Mouse (Mus musculus) stomach, embryonic 14.5 days (tissue): Measurements from ENCODE around the gene Chrnb1. TPM values are rescaled to one million over a fixed set of nuclear protein-coding genes. Genes with fewer than 3 reads are reported as not detected.

Source experiments
- ATAC-seq: fragments of 200-750 bp; cut with Nextera tagmentation; 2 replicates; pipeline ENCODE4 v1.8.0; 2017; ENCODE audit warnings: low read depth, moderate TSS enrichment; ENCODE audit not compliant: insufficient number of reproducible peaks, insufficient read depth, low FRiP score
- H3K27ac ChIP-seq: fragments of 300-500 bp; sonication (generic); 2 replicates; pipeline ENCODE4 v1.5.1; 2014; ENCODE audit warnings: mild to moderate bottlenecking, low read length, moderate library complexity, mixed read lengths
- H3K27me3 ChIP-seq: fragments of 300-500 bp; sonication (generic); 2 replicates; pipeline ENCODE4 v1.6.1; 2014; ENCODE audit warnings: low read length, control low read depth, mixed read lengths; ENCODE audit not compliant: control insufficient read depth, insufficient read depth
- H3K36me3 ChIP-seq: fragments of 300-500 bp; sonication (generic); 2 replicates; pipeline ENCODE4 v1.6.1; 2014; ENCODE audit warnings: mild to moderate bottlenecking, control low read depth, low read length, moderate library complexity, mixed read lengths; ENCODE audit not compliant: control insufficient read depth, insufficient read depth
- H3K4me1 ChIP-seq: fragments of 300-500 bp; sonication (generic); 2 replicates; pipeline ENCODE4 v1.6.1; 2014; ENCODE audit warnings: low read length, control low read depth, mixed read lengths; ENCODE audit not compliant: control insufficient read depth, insufficient read depth
- H3K4me2 ChIP-seq: fragments of 300-500 bp; sonication (generic); replicated peaks from 2 replicates; pipeline ENCODE4 v1.6.1; 2014; ENCODE audit warnings: low read depth, low read length, control low read depth
- H3K4me3 ChIP-seq: fragments of 300-500 bp; sonication (generic); 2 replicates; pipeline ENCODE4 v1.5.1; 2014; ENCODE audit warnings: low read depth, low read length, control low read depth
- H3K9ac ChIP-seq: fragments of 300-500 bp; sonication (generic); replicated peaks from 2 replicates; pipeline ENCODE4 v1.6.1; 2014; ENCODE audit warnings: low read depth, mild to moderate bottlenecking, control low read depth, low read length, moderate library complexity, mixed read lengths
- H3K9me3 ChIP-seq: fragments of 300-500 bp; sonication (generic); 2 replicates; pipeline ENCODE4 v1.6.1; 2016; ENCODE audit warnings: low read depth, low read length, control low read depth; ENCODE audit not compliant: control insufficient read depth
- WGBS: fragments of 180-500 bp; shearing (Covaris S2); extraction: QIAGEN DNeasy Blood & Tissue Kit; methylation state at CpG from one replicate; pipeline ENCODE4 v1.1.7; 2014; 5-methylcytosine and 5-hydroxymethylcytosine counted together
- polyA plus RNA-seq: library from polyadenylated mRNA; unstranded; fragments of >200 nt; fragmentation: Nextera tagmentation; extraction: Ambion mirVana; gene quantifications from 2 replicates; pipeline ENCODE4 v1.2.1, GENCODE M21; 2014

Gene Chrnb1
- polyA plus RNA-seq, 1 experiment from 2014 or later = 6.7 TPM

GRCm38 (mm10) chr11:69752686-69753085 is 43.1 kb downstream of the Chrnb1 start:
- H3K4me3 ChIP-seq = no peak overlapping the region
- H3K36me3 ChIP-seq = no peaks in the 10 kb centered on the region; the same call in 1 of the 2 replicates
- H3K4me2 ChIP-seq = no peak overlapping the region
- no peak for ATAC-seq
- no peak overlapping the region for H3K9ac ChIP-seq
- no peak overlapping the region for H3K27ac ChIP-seq
- H3K27me3 ChIP-seq = no peaks in the 10 kb centered on the region
- no peaks in the 10 kb centered on the region for H3K9me3 ChIP-seq
- peaks cover 18% of the 10 kb centered on the region for H3K4me1 ChIP-seq

- H3K27ac ChIP-seq = no peak overlapping the region
- no peak overlapping the region for H3K9ac ChIP-seq
- H3K4me3 ChIP-seq = no peak overlapping the region
- H3K4me1 ChIP-seq = peaks cover 13% of the 10 kb centered on the region
- ATAC-seq = no peak
- no peaks in the 10 kb centered on the region for H3K27me3 ChIP-seq
- 63% methylated on average over 3 of the region's 3 CpGs for WGBS
- H3K4me2 ChIP-seq = no peak overlapping the region
- no peaks in the 10 kb centered on the region for H3K9me3 ChIP-seq
- peaks cover 7% of the 10 kb centered on the region for H3K36me3 ChIP-seq
Observed at GRCm38 (mm10) chr11:69751635-69752034, 44.1 kb downstream of the Chrnb1 start.

Other genes with a start within 250 kb of the Chrnb1 start
- 1.4 and 2.3 TPM in 2 replicates for gene Dnah2, start 246.8 kb downstream of the Chrnb1 start, polyA plus RNA-seq
- gene Efnb3, start 235.7 kb downstream of the Chrnb1 start, polyA plus RNA-seq = 5.5 and 5.7 TPM in 2 replicates
- gene Wrap53, start 215.7 kb downstream of the Chrnb1 start, polyA plus RNA-seq = 22.1 and 23.1 TPM in 2 replicates
- gene Trp53, start 215.6 kb downstream of the Chrnb1 start, polyA plus RNA-seq = 155 and 163 TPM in 2 replicates
- gene Atp1b2, start 190.0 kb downstream of the Chrnb1 start, polyA plus RNA-seq = 8.8 and 10.0 TPM in 2 replicates
- gene Shbg, start 178.0 kb downstream of the Chrnb1 start, polyA plus RNA-seq = not detected in 2 replicates
- gene Sat2, start 173.9 kb downstream of the Chrnb1 start, polyA plus RNA-seq = 17.5 and 18.7 TPM in 2 replicates
- 20.9 and 26.0 TPM in 2 replicates for gene Fxr2, start 163.0 kb downstream of the Chrnb1 start, polyA plus RNA-seq
- gene Sox15, start 140.6 kb downstream of the Chrnb1 start, polyA plus RNA-seq = 4.1 and 4.7 TPM in 2 replicates
- 49.9 and 50.2 TPM in 2 replicates for gene Mpdu1, start 133.3 kb downstream of the Chrnb1 start, polyA plus RNA-seq
- 12.5 and 16.4 TPM in 2 replicates for gene Cd68, start 129.8 kb downstream of the Chrnb1 start, polyA plus RNA-seq
- gene Eif4a1, start 123.5 kb downstream of the Chrnb1 start, polyA plus RNA-seq = 654 and 666 TPM in 2 replicates
- 88.1 and 102 TPM in 2 replicates for gene Senp3, start 113.9 kb downstream of the Chrnb1 start, polyA plus RNA-seq
- 0.67 TPM in 1 of 2 replicates, not detected in the other for gene Tnfsf13, start 110.2 kb downstream of the Chrnb1 start, polyA plus RNA-seq
- gene Tnfsf12, start 100.1 kb downstream of the Chrnb1 start, polyA plus RNA-seq = 9.9 and 11.7 TPM in 2 replicates
- 5.5 TPM in 2 replicates for gene Tnfsfm13, start 99.8 kb downstream of the Chrnb1 start, polyA plus RNA-seq
- 39.3 and 43.6 TPM in 2 replicates for gene Polr2a, start 37.3 kb downstream of the Chrnb1 start, polyA plus RNA-seq
- not detected in 2 replicates for gene Slc35g3, start 34.0 kb downstream of the Chrnb1 start, polyA plus RNA-seq
- 3.9 and 4.0 TPM in 2 replicates for gene Zbtb4, start 30.0 kb downstream of the Chrnb1 start, polyA plus RNA-seq
- 2.1 and 3.6 TPM in 2 replicates for gene Fgf11, start 5.9 kb upstream of the Chrnb1 start, polyA plus RNA-seq
- 12.2 and 15.0 TPM in 2 replicates for gene Tmem102, start 9.7 kb upstream of the Chrnb1 start, polyA plus RNA-seq
- not detected in 2 replicates for gene Gm39566, start 19.4 kb upstream of the Chrnb1 start, polyA plus RNA-seq
- gene Spem2, start 22.5 kb upstream of the Chrnb1 start, polyA plus RNA-seq = not detected in 2 replicates
- gene Spem1, start 26.2 kb upstream of the Chrnb1 start, polyA plus RNA-seq = 0.41 TPM in 1 of 2 replicates, not detected in the other
- gene Nlgn2, start 41.8 kb upstream of the Chrnb1 start, polyA plus RNA-seq = 10.6 and 11.9 TPM in 2 replicates
- 433 and 495 TPM in 2 replicates for gene Tmem256, start 42.6 kb upstream of the Chrnb1 start, polyA plus RNA-seq
- 102 and 110 TPM in 2 replicates for gene Plscr3, start 50.4 kb upstream of the Chrnb1 start, polyA plus RNA-seq
- gene Tnk1, start 62.8 kb upstream of the Chrnb1 start, polyA plus RNA-seq = 11.1 TPM in 2 replicates
- gene Tmem95, start 82.1 kb upstream of the Chrnb1 start, polyA plus RNA-seq = not detected in 2 replicates
- gene Kctd11, start 85.5 kb upstream of the Chrnb1 start, polyA plus RNA-seq = 5.0 and 5.3 TPM in 2 replicates
- 3.5 and 4.0 TPM in 2 replicates for gene Acap1, start 99.6 kb upstream of the Chrnb1 start, polyA plus RNA-seq
- gene 2810408A11Rik, start 105.0 kb upstream of the Chrnb1 start, polyA plus RNA-seq = 8.5 and 10.4 TPM in 2 replicates
- gene Neurl4, start 105.1 kb upstream of the Chrnb1 start, polyA plus RNA-seq = 12.6 and 12.7 TPM in 2 replicates
- gene Gps2, start 117.9 kb upstream of the Chrnb1 start, polyA plus RNA-seq = 71.3 and 80.0 TPM in 2 replicates
- 1,510 and 1,553 TPM in 2 replicates for gene Eif5a, start 126.0 kb upstream of the Chrnb1 start, polyA plus RNA-seq
- gene Ybx2, start 139.9 kb upstream of the Chrnb1 start, polyA plus RNA-seq = 6.6 and 8.9 TPM in 2 replicates
- gene Slc2a4, start 152.2 kb upstream of the Chrnb1 start, polyA plus RNA-seq = 31.3 and 31.5 TPM in 2 replicates
- gene Cldn7, start 168.8 kb upstream of the Chrnb1 start, polyA plus RNA-seq = 196 and 205 TPM in 2 replicates
- gene Ctdnep1, start 185.2 kb upstream of the Chrnb1 start, polyA plus RNA-seq = 27.2 and 29.5 TPM in 2 replicates
- gene Elp5, start 186.6 kb upstream of the Chrnb1 start, polyA plus RNA-seq = 104 and 111 TPM in 2 replicates
- gene Gabarap, start 195.2 kb upstream of the Chrnb1 start, polyA plus RNA-seq = 496 and 523 TPM in 2 replicates
- gene Phf23, start 199.8 kb upstream of the Chrnb1 start, polyA plus RNA-seq = 40.2 and 47.9 TPM in 2 replicates
- gene Dvl2, start 204.7 kb upstream of the Chrnb1 start, polyA plus RNA-seq = 29.0 and 29.9 TPM in 2 replicates
- gene Acadvl, start 219.5 kb upstream of the Chrnb1 start, polyA plus RNA-seq = 61.3 and 62.7 TPM in 2 replicates
- gene Dlg4, start 221.0 kb upstream of the Chrnb1 start, polyA plus RNA-seq = 12.4 and 13.8 TPM in 2 replicates